Mouse (Mus musculus) erythroblast, embryonic 14.5 days (primary cell): ENCODE results near the gene Zfp865. TPM values are rescaled to one million over a fixed set of nuclear protein-coding genes. Genes with fewer than 3 reads are reported as not detected.

Experiments used
- H3K27me3 ChIP-seq: 2 replicates; pipeline ENCODE4 v1.6.1; 2012; ENCODE audit warnings: inconsistent platforms; ENCODE audit not compliant: control insufficient read depth
- H3K36me3 ChIP-seq: 2 replicates; pipeline ENCODE4 v1.6.1; 2012; ENCODE audit warnings: mild to moderate bottlenecking, inconsistent platforms; ENCODE audit not compliant: control insufficient read depth
- H3K4me1 ChIP-seq: 2 replicates; pipeline ENCODE4 v1.6.1; 2012; ENCODE audit warnings: inconsistent platforms; ENCODE audit not compliant: control insufficient read depth
- H3K4me3 ChIP-seq: replicated peaks from 2 replicates; pipeline ENCODE3; 2012; ENCODE audit warnings: moderate library complexity, mild to moderate bottlenecking, inconsistent platforms
- H3K9me3 ChIP-seq: 2 replicates; pipeline ENCODE4 v1.6.1; 2012; ENCODE audit warnings: low read length, inconsistent platforms, mixed read lengths; ENCODE audit not compliant: control insufficient read depth
- GATA1 ChIP-seq: IDR thresholded peaks from 2 replicates; pipeline ENCODE4 v1.6.1; 2012; ENCODE audit warnings: low read length, inconsistent platforms, mixed read lengths
- TAL1 ChIP-seq: IDR thresholded peaks from 3 replicates; pipeline ENCODE4 v1.6.1; 2012; ENCODE audit warnings: low read length, inconsistent platforms, mixed read lengths
- polyA plus RNA-seq: library from polyadenylated mRNA; stranded (reverse); fragments of >175 nt; gene quantifications from 2 replicates; pipeline ENCODE4 v1.2.3, GENCODE M21; 2012

Gene Zfp865
- polyA plus RNA-seq, 1 experiment = 1.8 TPM

- H3K27me3 ChIP-seq = no peaks in the 10 kb centered on the region
- H3K4me1 ChIP-seq = peaks cover 65% of the 10 kb centered on the region
- no peak for TF ChIP-seq GATA1
- no peak for TF ChIP-seq TAL1
- no peak overlapping the region for H3K4me3 ChIP-seq
- H3K36me3 ChIP-seq = peaks cover 85% of the 10 kb centered on the region
- no peaks in the 10 kb centered on the region for H3K9me3 ChIP-seq
Observed at GRCm38 (mm10) chr7:5085512-5085911, 65.3 kb downstream of the Zfp865 start.

Other genes starting within 250 kb of the Zfp865 start
- gene Fam71e2, start 249.1 kb upstream of the Zfp865 start, polyA plus RNA-seq = not detected in 2 replicates
- gene Il11, start 237.5 kb upstream of the Zfp865 start, polyA plus RNA-seq = not detected in 2 replicates
- not detected in 2 replicates for gene Tmem190, start 237.4 kb upstream of the Zfp865 start, polyA plus RNA-seq
- 6.1 and 6.2 TPM in 2 replicates for gene Tmem238, start 230.7 kb upstream of the Zfp865 start, polyA plus RNA-seq
- gene Rpl28, start 227.5 kb upstream of the Zfp865 start, polyA plus RNA-seq = 1,289 and 1,793 TPM in 2 replicates
- gene Ube2s, start 207.8 kb upstream of the Zfp865 start, polyA plus RNA-seq = 142 and 163 TPM in 2 replicates
- gene Shisa7, start 175.7 kb upstream of the Zfp865 start, polyA plus RNA-seq = not detected in 2 replicates
- 0.15 TPM in 1 of 2 replicates, not detected in the other for gene Isoc2b, start 150.1 kb upstream of the Zfp865 start, polyA plus RNA-seq
- 1.3 and 2.4 TPM in 2 replicates for gene Isoc2a, start 143.2 kb upstream of the Zfp865 start, polyA plus RNA-seq
- 0.05 TPM in 1 of 2 replicates, not detected in the other for gene Gm36210, start 113.9 kb upstream of the Zfp865 start, polyA plus RNA-seq
- 8.5 and 8.9 TPM in 2 replicates for gene Zfp628, start 105.2 kb upstream of the Zfp865 start, polyA plus RNA-seq
- gene Nat14, start 98.3 kb upstream of the Zfp865 start, polyA plus RNA-seq = 0.38 and 0.51 TPM in 2 replicates
- not detected in 2 replicates for gene Ssc5d, start 94.6 kb upstream of the Zfp865 start, polyA plus RNA-seq
- gene Sbk2, start 56.0 kb upstream of the Zfp865 start, polyA plus RNA-seq = not detected in 2 replicates
- not detected in 2 replicates for gene Sbk3, start 49.2 kb upstream of the Zfp865 start, polyA plus RNA-seq
- 0.15 and 0.37 TPM in 2 replicates for gene Zfp579, start 24.2 kb upstream of the Zfp865 start, polyA plus RNA-seq
- gene Zfp524, start 6.0 kb upstream of the Zfp865 start, polyA plus RNA-seq = 6.2 and 8.1 TPM in 2 replicates
- 3.5 and 6.0 TPM in 2 replicates for gene Fiz1, start 5.7 kb upstream of the Zfp865 start, polyA plus RNA-seq
- not detected in 2 replicates for gene Gm44973, start 4.9 kb upstream of the Zfp865 start, polyA plus RNA-seq
- 0.06 TPM in 1 of 2 replicates, not detected in the other for gene Ccdc106, start 177 bp downstream of the Zfp865 start, polyA plus RNA-seq
- not detected in 2 replicates for gene 4632433K11Rik, start 13.7 kb downstream of the Zfp865 start, polyA plus RNA-seq
- gene Zfp784, start 18.1 kb downstream of the Zfp865 start, polyA plus RNA-seq = 0.06 and 0.09 TPM in 2 replicates
- 0.10 and 0.26 TPM in 2 replicates for gene Zfp580, start 31.2 kb downstream of the Zfp865 start, polyA plus RNA-seq
- 43.1 and 44.9 TPM in 2 replicates for gene U2af2, start 41.8 kb downstream of the Zfp865 start, polyA plus RNA-seq
- 227 and 231 TPM in 2 replicates for gene Epn1, start 59.9 kb downstream of the Zfp865 start, polyA plus RNA-seq
- not detected in 2 replicates for gene Rfpl4, start 96.6 kb downstream of the Zfp865 start, polyA plus RNA-seq
- gene Rasl2-9, start 105.6 kb downstream of the Zfp865 start, polyA plus RNA-seq = not detected in 2 replicates
- gene Vmn1r55, start 129.3 kb downstream of the Zfp865 start, polyA plus RNA-seq = under 0.01 and 0.01 TPM in 2 replicates
- gene Vmn1r56, start 176.4 kb downstream of the Zfp865 start, polyA plus RNA-seq = not detected in 2 replicates
- gene Vmn1r57, start 198.1 kb downstream of the Zfp865 start, polyA plus RNA-seq = not detected in 2 replicates